In the genomic region with DNA sequence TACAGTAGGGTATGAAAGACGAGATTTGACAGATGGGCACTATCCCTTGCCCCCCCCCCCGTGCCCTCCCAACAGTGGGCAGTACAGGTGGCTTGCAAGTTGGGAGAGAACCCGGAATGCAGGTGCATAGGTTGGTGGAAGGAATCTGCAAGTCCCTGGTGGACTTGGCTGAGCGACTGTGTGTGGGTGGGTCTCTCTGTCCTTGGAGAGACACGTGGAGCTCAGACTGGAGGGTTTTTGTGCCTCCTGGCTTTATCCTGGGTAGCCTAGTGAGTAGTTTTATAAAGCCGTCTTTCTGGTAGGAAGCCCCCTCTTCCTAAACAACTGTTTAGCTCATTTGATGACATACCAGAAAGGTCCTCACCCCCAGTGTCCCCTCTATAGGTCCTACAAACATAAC, we compare ENCODE assay signal across 8 mouse cellular contexts. TPM values are rescaled to one million over a fixed set of nuclear protein-coding genes. Genes with fewer than 3 reads are reported as not detected.
DNase-seq lines count a peak whose midpoint lies in the region; ATAC-seq and TF ChIP-seq lines count a peak whose summit lies in the region.

No protein-coding gene starts in this region.

- 0 out of 2 replicates have a peak, but pooled peaks have one; percentile 1 for TF ChIP-seq CTCF in kidney, postnatal 0 days (IDR thresholded peaks at IDR 0.05; ENCODE audit: low read depth)

- DNase-seq in kidney, postnatal 0 days (ENCODE audit: low spot score): no peak
- no peak for DNase-seq in kidney, adult 11 months
- peak; percentile 23 for DNase-seq in ZHBTc4 (ENCODE audit: low read depth, low spot score)
- DNase-seq in forebrain, embryonic 14.5 days (ENCODE audit: low spot score): no peak
- DNase-seq in liver, embryonic 11.5 days (ENCODE audit: low spot score): no peak
- DNase-seq in adipocyte (ENCODE audit: low spot score): no peak
- DNase-seq in layer of hippocampus, postnatal 25 days (ENCODE audit: extremely low spot score in 1 of 2, low spot score in 1 of 2): no peak
- DNase-seq in retina, embryonic 14.5 days (ENCODE audit: low spot score): no peak

- H3K4me1 ChIP-seq in kidney, postnatal 0 days (replicated peaks; ENCODE audit: insufficient read depth, low read length): peaks cover 15% of the 10 kb centered on the region
- H3K4me1 ChIP-seq in forebrain, embryonic 14.5 days (ENCODE audit: control insufficient read depth, insufficient read depth, low read length): peaks cover 9% of the 10 kb centered on the region
- H3K4me1 ChIP-seq in liver, embryonic 11.5 days (replicated peaks; ENCODE audit: control insufficient read depth, insufficient read depth, low read length): peaks cover 14% of the 10 kb centered on the region

- H3K36me3 ChIP-seq in kidney, postnatal 0 days (ENCODE audit: insufficient read depth, low read length): 0 out of 2 replicates have a peak, but pooled peaks cover 4% of the 10 kb centered on the region
- H3K36me3 ChIP-seq in forebrain, embryonic 14.5 days (ENCODE audit: control insufficient read depth, insufficient read depth, low read length): no peaks in the 10 kb centered on the region
- no peaks in the 10 kb centered on the region for H3K36me3 ChIP-seq in liver, embryonic 11.5 days (ENCODE audit: control insufficient read depth, insufficient read depth, low read length)

- no peaks in the 10 kb centered on the region for H3K9me3 ChIP-seq in kidney, postnatal 0 days (replicated peaks; ENCODE audit: low read length)
- no peaks in the 10 kb centered on the region for H3K9me3 ChIP-seq in forebrain, embryonic 14.5 days (replicated peaks; ENCODE audit: control insufficient read depth, low read length)
- no peaks in the 10 kb centered on the region for H3K9me3 ChIP-seq in liver, embryonic 11.5 days (ENCODE audit: control insufficient read depth, low read length)

- H3K9ac ChIP-seq in kidney, postnatal 0 days (ENCODE audit: low read depth, low read length): peak overlapping the region; percentile 92
- peak overlapping the region; percentile 84 for H3K9ac ChIP-seq in forebrain, embryonic 14.5 days (ENCODE audit: low read length)
- no peak overlapping the region for H3K9ac ChIP-seq in liver, embryonic 11.5 days (ENCODE audit: low read depth, low read length)

- H3K27ac ChIP-seq in kidney, postnatal 0 days: no peak overlapping the region
- H3K27ac ChIP-seq in forebrain, embryonic 14.5 days (ENCODE audit: low read depth, low read length): no peak overlapping the region
- no peak overlapping the region for H3K27ac ChIP-seq in liver, embryonic 11.5 days (ENCODE audit: low read depth, low read length)

- no peaks in the 10 kb centered on the region for H3K27me3 ChIP-seq in kidney, postnatal 0 days (ENCODE audit: insufficient read depth, low read length)
- no peaks in the 10 kb centered on the region for H3K27me3 ChIP-seq in forebrain, embryonic 14.5 days (replicated peaks; ENCODE audit: control insufficient read depth, insufficient read depth, low read length)
- peaks cover 14% of the 10 kb centered on the region for H3K27me3 ChIP-seq in liver, embryonic 11.5 days (replicated peaks; ENCODE audit: control insufficient read depth, insufficient read depth, low read length)

- peak overlapping the region; percentile 95 for H3K4me2 ChIP-seq in kidney, postnatal 0 days (ENCODE audit: low read length)
- peak overlapping the region; percentile 82 for H3K4me2 ChIP-seq in forebrain, embryonic 14.5 days (ENCODE audit: low read length)
- H3K4me2 ChIP-seq in liver, embryonic 11.5 days: peak overlapping the region; percentile 99

- ATAC-seq in kidney, postnatal 0 days (replicated peaks; ENCODE audit: low FRiP score, low read depth): no peak
- ATAC-seq in forebrain, embryonic 14.5 days: no peak
- ATAC-seq in liver, embryonic 11.5 days (replicated peaks; ENCODE audit: low FRiP score): no peak

- WGBS in kidney, postnatal 0 days: 8% methylated on average over 6 of the region's 6 CpGs
- WGBS in forebrain, embryonic 14.5 days: 21% methylated on average over 6 of the region's 6 CpGs
- 25% methylated on average over 6 of the region's 6 CpGs for WGBS in liver, embryonic 11.5 days

- H3K4me3 ChIP-seq in kidney, postnatal 0 days (replicated peaks; ENCODE audit: low read depth, low read length): peak overlapping the region; percentile 83
- H3K4me3 ChIP-seq in forebrain, embryonic 14.5 days (ENCODE audit: low read depth, low read length): peak overlapping the region; percentile 68
- H3K4me3 ChIP-seq in liver, embryonic 11.5 days (ENCODE audit: low read depth, low read length): peak overlapping the region; percentile 61

RNA-seq across cellular contexts. Expression of gene Prkce, which starts 1.5 kb away (rescaled TPM):
- polyA plus RNA-seq in kidney, postnatal 0 days (2015; fragmentation: Nextera tagmentation; extraction: Ambion mirVana): 5.8 and 6.0 TPM in 2 replicates
- 16.9 and 26.1 TPM in 2 replicates for polyA plus RNA-seq in forebrain, embryonic 14.5 days (2014; fragmentation: Nextera tagmentation; extraction: Ambion mirVana)
- 3.7 and 4.0 TPM in 2 replicates for polyA plus RNA-seq in liver, embryonic 11.5 days (2014; fragmentation: Nextera tagmentation; extraction: Ambion mirVana)
- 100 to 1,000 TPM; 388 to 432 TPM for total RNA-seq in layer of hippocampus, postnatal 25 days (2021)

RNA-seq across cellular contexts. Expression of gene Srbd1, which starts 24.1 kb away (rescaled TPM):
- 8.0 and 11.2 TPM in 2 replicates for polyA plus RNA-seq in kidney, postnatal 0 days (2015; fragmentation: Nextera tagmentation; extraction: Ambion mirVana)
- 9.6 and 11.1 TPM in 2 replicates for polyA plus RNA-seq in forebrain, embryonic 14.5 days (2014; fragmentation: Nextera tagmentation; extraction: Ambion mirVana)
- polyA plus RNA-seq in liver, embryonic 11.5 days (2014; fragmentation: Nextera tagmentation; extraction: Ambion mirVana): 11.5 and 13.3 TPM in 2 replicates
- total RNA-seq in layer of hippocampus, postnatal 25 days (2021): 10 to 100 TPM; 14.4 to 15.1 TPM
